Mouse (Mus musculus) layer of hippocampus, postnatal 36 days (tissue): ENCODE results near the gene Tead3. TPM values are rescaled to one million over a fixed set of nuclear protein-coding genes. Genes with fewer than 3 reads are reported as not detected.
"Not testable (repeated sequence)": the region's sequence is repeated elsewhere in the genome, so short reads cannot be mapped to it uniquely, and the experiment has no call there.

Source experiments
- DNase-seq, 2 experiments: peaks; one replicate each; pipeline ENCODE4 v3.0.0; 2022
- total RNA-seq, 2 experiments: library from RNA; stranded (reverse); gene quantifications; 2 replicates each; pipeline ENCODE4 v1.2.3; 2021

Tead3 gene
- total RNA-seq, 2 experiments from 2014 or later, result 1.7 to 3.7 TPM

- DNase-seq, result not testable (repeated sequence)
Measured at GRCm38 (mm10) chr17:28358576-28359261, 8.1 kb upstream of the Tead3 start.

DNA sequence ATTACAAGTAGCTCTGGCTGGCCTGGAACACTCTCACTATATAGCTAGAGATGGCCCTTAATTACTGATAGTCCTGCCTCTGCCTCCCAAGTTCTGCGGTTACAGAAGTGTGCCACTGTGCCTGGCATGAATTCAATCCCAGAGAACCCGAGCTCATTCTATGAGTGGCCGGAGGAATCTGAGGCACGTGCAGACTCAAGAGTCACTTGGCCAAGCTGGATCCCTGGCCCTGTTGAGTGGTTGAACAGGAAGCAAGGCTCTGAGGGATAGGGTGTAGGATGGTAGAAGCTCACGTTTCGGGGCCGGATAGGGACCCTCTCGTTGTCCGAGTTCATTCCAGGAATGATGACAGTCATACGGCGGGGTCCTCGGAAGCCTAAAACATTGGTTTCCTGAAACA is 5.3 kb upstream of the Tead3 start:
- no peak for DNase-seq

DNA sequence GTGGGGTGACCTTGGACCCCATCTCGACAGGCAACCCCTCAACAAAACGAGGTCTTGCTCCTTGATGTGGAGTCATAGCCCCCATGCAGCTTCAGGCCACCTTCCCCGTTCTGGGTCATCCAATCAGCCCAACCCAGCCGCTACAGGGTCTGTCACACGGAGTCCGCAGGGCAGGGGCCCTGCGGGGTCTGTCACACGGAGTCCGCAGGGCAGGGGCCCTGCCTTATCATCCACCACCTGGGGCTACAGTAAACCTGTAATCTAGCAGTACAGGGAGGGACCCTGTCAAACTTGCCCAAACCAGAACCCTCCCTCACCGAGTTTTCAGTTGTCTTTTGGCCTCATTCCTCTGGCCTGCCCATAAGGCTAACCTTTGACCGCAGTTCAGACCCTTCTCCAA is 1.4 kb upstream of the Tead3 start:
- DNase-seq, result no peak

DNA sequence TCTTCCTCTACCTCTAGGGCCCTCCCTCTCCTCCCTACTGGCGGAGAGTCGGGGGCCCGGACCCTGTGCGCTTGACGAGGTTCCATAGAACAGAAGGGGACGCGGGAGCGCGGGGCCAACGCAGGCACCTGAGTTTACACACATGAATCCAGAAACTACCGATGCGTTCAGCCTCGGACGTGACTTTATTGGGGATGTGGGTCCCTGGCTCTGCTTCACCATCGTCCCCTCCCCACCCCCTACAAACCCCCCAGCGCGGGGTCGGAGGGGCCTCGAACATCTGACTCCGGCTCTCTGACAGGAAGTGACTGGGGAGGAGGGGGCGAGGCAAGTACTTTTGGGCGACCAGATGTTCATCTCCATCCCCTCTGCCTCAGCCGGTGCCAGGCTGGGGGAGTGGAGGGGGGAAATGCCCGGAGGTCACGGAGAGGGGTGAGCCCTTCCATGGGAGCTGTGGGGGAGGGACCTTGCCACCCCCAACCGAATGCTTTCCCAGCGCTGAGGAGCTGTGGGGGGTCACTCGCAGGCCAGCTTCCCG is 805 bp upstream of the Tead3 start:
- no peak for DNase-seq

- no peak for DNase-seq
Measured at GRCm38 (mm10) chr17:28349901-28350465, 634 bp downstream of the Tead3 start.

- no peak for DNase-seq
Measured at GRCm38 (mm10) chr17:28349264-28349880, 1.2 kb downstream of the Tead3 start.

GRCm38 (mm10) chr17:28348211-28348610 is 2.4 kb downstream of the Tead3 start:
- no peak for DNase-seq

DNA sequence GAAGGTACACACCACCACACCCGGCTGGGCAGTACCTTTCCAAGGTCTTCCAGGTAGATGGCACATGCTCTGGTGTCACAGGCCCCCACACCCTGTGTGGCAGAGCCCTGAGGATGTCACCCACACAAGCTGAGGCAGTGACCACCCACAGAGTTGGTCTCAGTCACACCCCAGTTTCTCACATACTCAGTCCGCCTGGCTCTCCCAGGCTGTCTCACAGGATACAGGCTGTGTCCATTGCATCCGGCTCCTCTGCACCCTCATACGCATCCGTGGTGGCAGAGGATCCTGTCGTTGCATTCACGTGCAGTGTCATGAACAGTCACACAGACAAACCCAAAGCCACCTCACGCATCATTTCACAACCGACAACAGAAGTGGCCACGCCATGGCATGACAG is 3.3 kb downstream of the Tead3 start:
- no peak for DNase-seq

DNA sequence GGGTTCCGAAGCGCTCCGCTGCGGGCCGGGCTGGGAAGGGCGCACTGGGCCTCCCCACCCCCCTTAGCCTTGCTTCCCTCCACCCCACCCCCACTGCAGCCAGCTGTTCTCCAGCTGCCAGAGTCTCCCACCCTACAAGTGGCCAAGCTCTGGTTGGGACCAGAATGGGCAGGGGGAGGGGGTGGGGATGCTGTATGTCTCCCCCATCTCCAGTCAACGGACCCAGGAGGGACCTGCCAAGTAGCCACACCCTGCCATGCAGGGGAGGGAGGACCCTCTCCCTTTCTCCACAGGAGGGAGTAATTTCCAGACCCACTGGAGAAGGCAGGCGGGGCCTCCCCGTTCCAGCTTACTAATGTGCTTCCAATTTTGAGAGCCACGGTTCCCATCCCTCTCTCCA is 4.7 kb downstream of the Tead3 start:
- DNase-seq, result no peak

GRCm38 (mm10) chr17:28345271-28345721 is 5.3 kb downstream of the Tead3 start:
- DNase-seq, result no peak

GRCm38 (mm10) chr17:28344670-28345069 is 5.9 kb downstream of the Tead3 start:
- no peak for DNase-seq

DNA sequence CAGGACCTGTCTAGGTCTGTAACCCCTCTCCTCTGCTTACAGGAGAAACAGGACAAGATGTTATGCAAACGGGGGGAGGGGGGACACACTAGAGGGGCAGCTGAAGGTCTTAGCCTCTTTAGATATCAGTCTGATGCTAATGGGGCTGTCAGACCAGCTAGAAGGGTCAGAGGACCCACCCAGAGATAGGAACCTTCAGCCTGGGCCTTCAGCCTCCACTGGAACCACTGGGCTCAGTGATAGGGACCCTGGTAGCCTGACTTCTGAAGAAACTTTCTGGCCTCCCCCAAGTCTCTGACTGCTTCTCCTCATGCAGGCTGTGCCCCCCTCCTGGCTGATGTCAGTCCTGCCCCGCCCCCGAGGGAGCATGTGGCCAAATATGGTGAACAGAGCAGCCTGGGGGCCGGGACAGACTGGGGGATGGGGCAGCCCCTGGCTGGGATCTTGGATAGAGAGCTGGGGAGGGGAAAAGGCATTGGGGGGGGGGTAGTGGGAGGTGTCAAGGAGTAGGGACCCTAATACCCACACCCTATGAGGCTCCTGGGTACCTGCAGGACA is 6.5 kb downstream of the Tead3 start:
- DNase-seq, result no peak

DNA sequence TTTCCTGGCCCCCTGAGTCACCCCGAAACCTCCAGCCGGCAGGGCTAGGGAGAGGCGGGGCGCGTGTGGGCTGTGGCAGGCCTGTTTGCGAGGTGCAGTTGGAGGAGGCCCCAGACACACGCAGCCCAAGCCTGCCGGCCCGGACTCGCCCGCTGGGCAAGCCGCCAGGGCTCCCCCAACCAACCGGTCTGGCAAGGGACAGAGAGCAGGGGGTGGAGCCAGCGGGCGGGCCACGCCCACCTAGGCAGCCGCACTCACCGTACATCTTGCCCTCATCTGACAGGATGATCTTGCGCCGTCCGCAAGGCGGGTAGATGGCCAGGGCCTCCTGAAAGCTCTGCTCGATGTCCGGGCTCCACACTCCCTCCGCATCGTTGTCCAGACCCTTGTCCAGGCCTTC is 9.5 kb downstream of the Tead3 start:
- DNase-seq, result peak; percentile 63 to 72

DNA sequence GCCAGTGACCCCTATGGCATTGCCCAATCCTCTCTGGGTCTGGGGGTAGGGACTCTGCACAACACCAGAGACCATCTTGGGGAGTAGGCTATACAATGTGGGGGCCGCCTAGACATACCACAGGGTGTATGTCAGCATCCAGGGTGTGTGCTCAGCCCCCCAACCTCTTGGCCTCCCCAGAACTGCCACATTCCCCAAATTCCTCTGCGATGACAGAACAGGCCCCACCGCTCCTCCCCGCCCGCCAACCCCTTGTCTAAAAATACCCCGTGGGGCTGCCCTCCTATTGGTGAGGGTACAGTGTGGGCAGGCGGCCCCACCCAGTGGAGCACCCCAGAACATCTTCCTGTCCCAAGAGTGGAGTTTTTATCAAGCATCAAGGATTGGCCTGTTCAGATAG is 10.0 kb downstream of the Tead3 start:
- no peak for DNase-seq

DNA sequence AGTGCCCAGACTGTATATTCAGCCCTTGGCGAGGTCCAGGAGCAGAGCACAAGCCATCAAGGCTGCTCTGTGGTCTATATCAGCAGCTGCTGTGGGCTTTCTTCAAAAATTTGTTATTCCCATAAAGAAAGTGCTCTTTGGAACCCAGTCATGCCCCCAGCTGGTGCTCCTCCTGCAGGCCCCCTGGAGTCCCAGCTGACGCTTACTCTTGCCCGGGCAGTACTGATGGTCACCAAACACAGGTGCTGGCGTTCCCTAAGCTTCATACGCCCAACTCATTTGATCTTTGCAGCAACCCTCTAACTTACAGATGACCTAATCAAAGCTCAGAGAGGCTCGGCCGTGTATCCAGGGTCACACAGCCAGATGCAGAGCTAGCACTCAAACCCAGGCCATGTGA is 13.1 kb downstream of the Tead3 start:
- DNase-seq, result no peak

GRCm38 (mm10) chr17:28335267-28335666 is 15.3 kb downstream of the Tead3 start:
- DNase-seq, result no peak

DNA sequence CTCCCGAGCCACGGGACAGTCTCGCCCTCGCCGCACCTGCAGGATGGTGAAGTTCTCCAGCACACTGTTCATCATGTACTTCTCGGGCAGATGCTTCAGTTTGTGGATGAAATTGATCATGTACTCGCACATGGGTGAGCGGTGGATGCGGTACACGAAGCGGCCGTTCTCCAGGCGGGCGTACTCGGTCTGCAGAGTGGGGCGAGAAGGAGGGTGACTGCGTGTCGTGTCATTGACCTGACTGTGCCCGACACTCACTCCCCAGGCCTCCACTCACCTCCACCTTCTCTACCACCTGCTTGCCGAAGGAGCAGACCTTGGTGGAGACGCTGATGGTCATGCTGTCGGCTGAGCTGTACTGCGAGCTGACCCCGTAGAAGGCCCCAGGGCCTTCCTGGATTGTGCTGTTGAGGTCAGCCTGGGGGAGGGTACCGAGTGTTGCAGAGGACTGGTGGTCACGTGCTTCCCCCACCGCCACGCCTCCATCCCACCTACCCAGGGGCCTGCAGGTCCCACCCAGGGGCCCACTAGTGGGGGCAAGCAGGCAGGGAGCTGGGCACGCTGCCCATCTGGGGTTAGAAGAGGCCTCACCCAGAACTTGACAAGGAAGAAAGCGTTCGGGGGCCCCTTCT is 17.6 kb downstream of the Tead3 start:
- no peak for DNase-seq

DNA sequence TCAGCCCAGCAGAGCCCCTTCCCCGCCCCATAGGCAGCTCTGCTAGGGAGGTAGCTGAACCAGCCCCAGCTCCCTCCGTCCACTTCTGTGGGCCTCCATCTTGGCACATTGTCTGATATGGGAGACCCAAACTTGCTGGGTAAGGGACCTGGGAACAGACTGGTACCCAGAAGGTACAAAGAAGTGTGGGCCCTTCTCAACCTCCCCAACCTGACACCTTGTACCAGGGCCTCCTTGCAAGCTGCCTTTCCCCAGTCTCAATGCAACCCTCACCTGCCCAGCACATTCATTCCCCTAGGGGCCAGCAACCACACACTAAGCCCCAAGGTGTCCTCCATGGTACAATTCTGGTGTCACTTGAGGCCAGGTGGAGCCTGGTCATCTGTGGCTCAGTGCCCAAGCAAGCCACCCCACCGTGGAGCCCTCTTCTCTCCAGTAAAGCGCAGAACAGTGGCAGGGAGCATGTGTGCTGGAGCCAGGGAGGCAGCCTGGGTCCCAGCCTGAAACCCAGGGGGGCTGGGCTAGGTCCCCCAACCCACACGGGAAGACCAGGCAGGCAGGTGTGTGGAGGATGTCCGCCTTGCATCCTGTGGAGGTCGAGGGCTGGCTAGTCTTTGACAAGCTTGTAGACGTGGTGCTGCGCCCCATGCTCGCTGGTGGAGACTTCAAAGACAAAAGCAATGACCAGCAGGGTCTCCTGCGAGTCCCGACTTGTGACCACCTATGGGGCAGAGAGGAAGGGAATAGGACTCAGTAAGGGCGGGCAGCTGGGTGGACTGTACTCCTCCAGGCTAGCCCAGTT is 18.3 kb downstream of the Tead3 start:
- no peak for DNase-seq

GRCm38 (mm10) chr17:28331241-28332112 is 19.1 kb downstream of the Tead3 start:
- no peak for DNase-seq

DNA sequence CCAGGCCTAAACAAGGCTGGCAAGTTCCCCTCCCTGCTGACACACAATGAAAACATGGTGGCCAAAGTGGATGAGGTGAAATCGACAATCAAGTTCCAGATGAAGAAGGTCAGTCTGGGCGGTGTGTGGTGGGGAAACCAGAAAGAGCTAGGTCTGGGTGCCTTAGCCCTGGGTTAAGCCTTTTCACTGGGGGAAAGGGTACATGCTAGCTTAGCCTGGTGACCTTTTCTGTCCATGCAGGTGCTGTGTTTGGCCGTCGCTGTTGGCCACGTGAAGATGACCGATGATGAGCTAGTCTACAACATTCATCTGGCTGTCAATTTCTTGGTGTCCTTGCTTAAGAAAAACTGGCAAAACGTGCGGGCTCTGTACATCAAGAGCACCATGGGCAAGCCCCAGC is 20.0 kb downstream of the Tead3 start:
- DNase-seq, result not testable (repeated sequence)

DNA sequence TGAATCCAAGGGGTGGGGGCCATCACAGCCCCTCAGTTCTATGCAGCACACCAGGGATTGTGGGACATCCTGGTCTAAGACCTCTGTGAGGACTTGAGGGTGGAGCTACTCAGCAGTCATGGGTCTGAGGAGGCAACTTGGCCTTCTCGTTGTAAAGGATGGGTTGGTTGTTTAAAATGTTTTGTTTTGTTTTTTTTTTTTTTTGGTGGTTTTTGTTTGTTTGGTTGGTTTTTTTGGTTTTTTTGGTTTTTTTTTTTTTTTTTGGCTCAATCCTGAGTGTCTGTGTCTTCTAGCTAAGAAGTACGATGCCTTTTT is 20.4 kb downstream of the Tead3 start:
- DNase-seq, result no peak
